Mouse (Mus musculus): ENCODE data around the gene Gnai3. TPM values are rescaled to one million over a fixed set of nuclear protein-coding genes. Genes with fewer than 3 reads are reported as not detected.

The Gnai3 gene
- total and polyA plus RNA-seq, 2 experiments from 2014 or later = 118 to 120 TPM

GRCm38 (mm10) chr3:108083904-108084407 lies 62.0 kb downstream of the Gnai3 start:
- H3K4me2 ChIP-seq (ENCODE audit: low read depth) = peak overlapping the region; percentile 100
- H3K4me1 ChIP-seq (ENCODE audit: insufficient read depth) = peaks cover 26% of the 10 kb centered on the region
- WGBS = 79% methylated on average over 4 of the region's 4 CpGs
- no peak overlapping the region for H3K27ac ChIP-seq (ENCODE audit: low read depth, low read length)
- no peak for TF ChIP-seq CTCF (IDR thresholded peaks at IDR 0.05; ENCODE audit: low read depth)
- no peaks in the 10 kb centered on the region for H3K27me3 ChIP-seq (ENCODE audit: insufficient read depth, low read length)
- H3K9me3 ChIP-seq (ENCODE audit: low read length) = no peaks in the 10 kb centered on the region
- DNase-seq = no peak
- ATAC-seq = no peak
- 0 out of 2 replicates have a peak overlapping the region, but pooled peaks have one; percentile 50 for H3K4me3 ChIP-seq (ENCODE audit: low read depth, low read length)
- peaks cover 19% of the 10 kb centered on the region for H3K36me3 ChIP-seq (ENCODE audit: insufficient read depth)
- H3K9ac ChIP-seq = no peak overlapping the region

GRCm38 (mm10) chr3:108083161-108083560 lies 62.8 kb downstream of the Gnai3 start:
- Histone ChIP-seq H3K4me1 (ENCODE audit: insufficient read depth) (peaks cover 26% of the 10 kb centered on the region), H3K4me3 (ENCODE audit: low read depth, low read length) (no peak overlapping the region), H3K9me3 (ENCODE audit: low read length) (no peaks in the 10 kb centered on the region), H3K4me2 (ENCODE audit: low read depth) (no peak overlapping the region), H3K36me3 (ENCODE audit: insufficient read depth) (peaks cover 25% of the 10 kb centered on the region), H3K27ac (ENCODE audit: low read depth, low read length) (no peak overlapping the region), H3K9ac (no peak overlapping the region), H3K27me3 (ENCODE audit: insufficient read depth, low read length) (no peaks in the 10 kb centered on the region)
- DNase-seq = no peak
- 52% methylated on average over 2 of the region's 2 CpGs for WGBS
- ATAC-seq = no peak
- no peak for TF ChIP-seq CTCF (IDR thresholded peaks at IDR 0.05; ENCODE audit: low read depth)

GRCm38 (mm10) chr3:108082251-108082875 lies 63.6 kb downstream of the Gnai3 start:
- peak overlapping the region; percentile 13; the same call in 1 of the 2 replicates for H3K4me2 ChIP-seq (ENCODE audit: low read depth)
- no peak for TF ChIP-seq CTCF (IDR thresholded peaks at IDR 0.05; ENCODE audit: low read depth)

GRCm38 (mm10) chr3:108081681-108082080 lies 64.3 kb downstream of the Gnai3 start:
- Histone ChIP-seq H3K4me3 (ENCODE audit: low read depth, low read length) (no peak overlapping the region), H3K27ac (ENCODE audit: low read depth, low read length) (0 out of 2 replicates have a peak overlapping the region, but pooled peaks have one; percentile 4), H3K4me2 (ENCODE audit: low read depth) (0 out of 2 replicates have a peak overlapping the region, but pooled peaks have one; percentile 8), H3K9me3 (ENCODE audit: low read length) (no peaks in the 10 kb centered on the region), H3K9ac (no peak overlapping the region), H3K4me1 (ENCODE audit: insufficient read depth) (peaks cover 26% of the 10 kb centered on the region), H3K36me3 (ENCODE audit: insufficient read depth) (peaks cover 35% of the 10 kb centered on the region), H3K27me3 (ENCODE audit: insufficient read depth, low read length) (no peaks in the 10 kb centered on the region)
- DNase-seq (no peak), ATAC-seq (no peak)
- no peak for TF ChIP-seq CTCF (IDR thresholded peaks at IDR 0.05; ENCODE audit: low read depth)
- WGBS = 51% methylated on average over 4 of the region's 4 CpGs

More at GRCm38 (mm10) chr3:108082251-108082875, 63.6 kb downstream of the Gnai3 start:
- no peaks in the 10 kb centered on the region for H3K27me3 ChIP-seq (ENCODE audit: insufficient read depth, low read length)
- WGBS = 72% methylated on average over 1 of the region's 1 CpGs
- no peak for ATAC-seq
- H3K4me1 ChIP-seq (ENCODE audit: insufficient read depth) = peaks cover 26% of the 10 kb centered on the region
- H3K9ac ChIP-seq = no peak overlapping the region
- H3K36me3 ChIP-seq (ENCODE audit: insufficient read depth) = peaks cover 28% of the 10 kb centered on the region
- no peak overlapping the region for H3K4me3 ChIP-seq (ENCODE audit: low read depth, low read length)
- 0 out of 2 replicates have a peak overlapping the region, but pooled peaks have one; percentile 4 for H3K27ac ChIP-seq (ENCODE audit: low read depth, low read length)
- DNase-seq = no peak
- no peaks in the 10 kb centered on the region for H3K9me3 ChIP-seq (ENCODE audit: low read length)

- no peak for TF ChIP-seq CTCF (IDR thresholded peaks at IDR 0.05; ENCODE audit: low read depth)
- no peak overlapping the region for H3K4me2 ChIP-seq (ENCODE audit: low read depth)
- H3K27me3 ChIP-seq (ENCODE audit: insufficient read depth, low read length) = no peaks in the 10 kb centered on the region
- WGBS = 94% methylated on average over 8 of the region's 9 CpGs
- no peak for DNase-seq
- no peak overlapping the region for H3K4me3 ChIP-seq (ENCODE audit: low read depth, low read length)
- H3K27ac ChIP-seq (ENCODE audit: low read depth, low read length) = no peak overlapping the region
- H3K9me3 ChIP-seq (ENCODE audit: low read length) = no peaks in the 10 kb centered on the region
- H3K4me1 ChIP-seq (ENCODE audit: insufficient read depth) = no peaks in the 10 kb centered on the region
- ATAC-seq = no peak
- no peak overlapping the region for H3K9ac ChIP-seq
- peaks cover 57% of the 10 kb centered on the region for H3K36me3 ChIP-seq (ENCODE audit: insufficient read depth)
Measured at GRCm38 (mm10) chr3:108076836-108077235, 69.1 kb downstream of the Gnai3 start.

GRCm38 (mm10) chr3:108072983-108073569 lies 72.9 kb downstream of the Gnai3 start:
- WGBS = 63% methylated on average over 10 of the region's 10 CpGs
- ATAC-seq (peak; percentile 37; the same call in 1 of the 2 replicates), DNase-seq (no peak)
- H3K4me2 ChIP-seq (ENCODE audit: low read depth) = no peak overlapping the region
- no peak overlapping the region for H3K9ac ChIP-seq
- H3K36me3 ChIP-seq (ENCODE audit: insufficient read depth) = peaks cover 32% of the 10 kb centered on the region
- H3K4me3 ChIP-seq (ENCODE audit: low read depth, low read length) = no peak overlapping the region
- TF ChIP-seq CTCF (IDR thresholded peaks at IDR 0.05; ENCODE audit: low read depth) = no peak
- H3K4me1 ChIP-seq (ENCODE audit: insufficient read depth) = no peaks in the 10 kb centered on the region
- H3K27ac ChIP-seq (ENCODE audit: low read depth, low read length) = 0 out of 2 replicates have a peak overlapping the region, but pooled peaks have one; percentile 15
- no peaks in the 10 kb centered on the region for H3K9me3 ChIP-seq (ENCODE audit: low read length)
- H3K27me3 ChIP-seq (ENCODE audit: insufficient read depth, low read length) = no peaks in the 10 kb centered on the region
